Mouse (Mus musculus): Measurements from ENCODE around the gene Prpf19. TPM values are rescaled to one million over a fixed set of nuclear protein-coding genes. Genes with fewer than 3 reads are reported as not detected.

Prpf19 gene
- total and polyA plus RNA-seq, 2 experiments from 2014 or later, result 36.8 to 362 TPM

- no peaks in the 10 kb centered on the region for H3K27me3 ChIP-seq (ENCODE audit: control insufficient read depth, insufficient read depth, low read length)
- no peaks in the 10 kb centered on the region for H3K36me3 ChIP-seq (replicated peaks; ENCODE audit: control insufficient read depth, insufficient read depth, low read length)
- ATAC-seq (ENCODE audit: insufficient read depth, low read depth), result no peak
- H3K9me3 ChIP-seq (replicated peaks; ENCODE audit: control insufficient read depth, low read length), result no peaks in the 10 kb centered on the region
- DNase-seq (ENCODE audit: low spot score), result no peak
- WGBS, result 49% methylated on average over 6 of the region's 6 CpGs
- H3K9ac ChIP-seq (replicated peaks; ENCODE audit: low read depth, low read length), result no peak overlapping the region
- H3K4me1 ChIP-seq (ENCODE audit: control insufficient read depth, insufficient read depth), result no peaks in the 10 kb centered on the region
- H3K27ac ChIP-seq (ENCODE audit: low read depth), result peak overlapping the region; percentile 5; the same call in 1 of the 2 replicates
- H3K4me3 ChIP-seq (ENCODE audit: low read depth, low read length), result no peak overlapping the region
- TF ChIP-seq CTCF (IDR thresholded peaks at IDR 0.05; ENCODE audit: low read depth) (no peak), EP300 (IDR thresholded peaks at IDR 0.05; ENCODE audit: low read depth) (no peak)
- H3K4me2 ChIP-seq (ENCODE audit: low read depth, low read length), result no peak overlapping the region
These were observed 31.1 kb downstream of the Prpf19 start for GRCm38 (mm10) chr19:10926123-10926621.

GRCm38 (mm10) chr19:10926666-10927065, 31.6 kb downstream of the Prpf19 start:
- Histone ChIP-seq H3K27me3 (ENCODE audit: control insufficient read depth, insufficient read depth, low read length) (no peaks in the 10 kb centered on the region), H3K4me2 (ENCODE audit: low read depth, low read length) (no peak overlapping the region), H3K9me3 (replicated peaks; ENCODE audit: control insufficient read depth, low read length) (no peaks in the 10 kb centered on the region), H3K27ac (ENCODE audit: low read depth) (peak overlapping the region; percentile 6; the same call in 1 of the 2 replicates), H3K4me3 (ENCODE audit: low read depth, low read length) (no peak overlapping the region), H3K9ac (replicated peaks; ENCODE audit: low read depth, low read length) (no peak overlapping the region), H3K36me3 (replicated peaks; ENCODE audit: control insufficient read depth, insufficient read depth, low read length) (no peaks in the 10 kb centered on the region), H3K4me1 (ENCODE audit: control insufficient read depth, insufficient read depth) (no peaks in the 10 kb centered on the region)
- WGBS, result 35% methylated on average over 4 of the region's 4 CpGs
- DNase-seq (ENCODE audit: low spot score) (no peak), ATAC-seq (ENCODE audit: insufficient read depth, low read depth) (peak; percentile 51; the same call in 1 of the 2 replicates)
- no peak for TF ChIP-seq CTCF (IDR thresholded peaks at IDR 0.05; ENCODE audit: low read depth)
- TF ChIP-seq EP300 (IDR thresholded peaks at IDR 0.05; ENCODE audit: low read depth), result no peak

GRCm38 (mm10) chr19:10930641-10931040, 35.6 kb downstream of the Prpf19 start:
- H3K4me1 ChIP-seq (ENCODE audit: control insufficient read depth, insufficient read depth), result no peaks in the 10 kb centered on the region
- no peak overlapping the region for H3K4me2 ChIP-seq (ENCODE audit: low read depth, low read length)
- H3K4me3 ChIP-seq (ENCODE audit: low read depth, low read length), result no peak overlapping the region
- ATAC-seq (ENCODE audit: insufficient read depth, low read depth) (no peak), DNase-seq (ENCODE audit: low spot score) (no peak)
- no peak for TF ChIP-seq EP300 (IDR thresholded peaks at IDR 0.05; ENCODE audit: low read depth)
- TF ChIP-seq CTCF (IDR thresholded peaks at IDR 0.05; ENCODE audit: low read depth), result no peak
- H3K36me3 ChIP-seq (replicated peaks; ENCODE audit: control insufficient read depth, insufficient read depth, low read length), result no peaks in the 10 kb centered on the region
- no peak overlapping the region for H3K27ac ChIP-seq (ENCODE audit: low read depth)
- H3K27me3 ChIP-seq (ENCODE audit: control insufficient read depth, insufficient read depth, low read length), result no peaks in the 10 kb centered on the region
- no peak overlapping the region for H3K9ac ChIP-seq (replicated peaks; ENCODE audit: low read depth, low read length)
- 67% methylated on average over 2 of the region's 2 CpGs for WGBS
- H3K9me3 ChIP-seq (replicated peaks; ENCODE audit: control insufficient read depth, low read length), result no peaks in the 10 kb centered on the region

GRCm38 (mm10) chr19:10935029-10935428, 40.0 kb downstream of the Prpf19 start:
- peak; percentile 41; the same call in 1 of the 2 replicates for ATAC-seq (ENCODE audit: insufficient read depth, low read depth)
- Histone ChIP-seq H3K9me3 (replicated peaks; ENCODE audit: control insufficient read depth, low read length) (no peaks in the 10 kb centered on the region), H3K27me3 (ENCODE audit: control insufficient read depth, insufficient read depth, low read length) (no peaks in the 10 kb centered on the region)

GRCm38 (mm10) chr19:10936077-10936476, 41.0 kb downstream of the Prpf19 start:
- Histone ChIP-seq H3K9me3 (replicated peaks; ENCODE audit: control insufficient read depth, low read length) (no peaks in the 10 kb centered on the region), H3K9ac (replicated peaks; ENCODE audit: low read depth, low read length) (no peak overlapping the region), H3K27ac (ENCODE audit: low read depth) (no peak overlapping the region), H3K4me2 (ENCODE audit: low read depth, low read length) (no peak overlapping the region), H3K4me1 (ENCODE audit: control insufficient read depth, insufficient read depth) (peaks cover 10% of the 10 kb centered on the region), H3K36me3 (replicated peaks; ENCODE audit: control insufficient read depth, insufficient read depth, low read length) (no peaks in the 10 kb centered on the region), H3K4me3 (ENCODE audit: low read depth, low read length) (no peak overlapping the region), H3K27me3 (ENCODE audit: control insufficient read depth, insufficient read depth, low read length) (no peaks in the 10 kb centered on the region)
- ATAC-seq (ENCODE audit: insufficient read depth, low read depth), result no peak
- WGBS, result 85% methylated on average over 5 of the region's 5 CpGs
- TF ChIP-seq CTCF (IDR thresholded peaks at IDR 0.05; ENCODE audit: low read depth) (no peak), EP300 (IDR thresholded peaks at IDR 0.05; ENCODE audit: low read depth) (no peak)
- no peak for DNase-seq (ENCODE audit: low spot score)

More at GRCm38 (mm10) chr19:10935029-10935428, 40.0 kb downstream of the Prpf19 start:
- no peak for DNase-seq (ENCODE audit: low spot score)
- no peak overlapping the region for H3K4me3 ChIP-seq (ENCODE audit: low read depth, low read length)
- no peak overlapping the region for H3K9ac ChIP-seq (replicated peaks; ENCODE audit: low read depth, low read length)
- no peaks in the 10 kb centered on the region for H3K4me1 ChIP-seq (ENCODE audit: control insufficient read depth, insufficient read depth)
- 23% methylated on average over 5 of the region's 5 CpGs for WGBS
- no peak for TF ChIP-seq EP300 (IDR thresholded peaks at IDR 0.05; ENCODE audit: low read depth)
- no peak for TF ChIP-seq CTCF (IDR thresholded peaks at IDR 0.05; ENCODE audit: low read depth)
- H3K4me2 ChIP-seq (ENCODE audit: low read depth, low read length), result no peak overlapping the region
- H3K27ac ChIP-seq (ENCODE audit: low read depth), result no peak overlapping the region; the same call in 1 of the 2 replicates
- no peaks in the 10 kb centered on the region for H3K36me3 ChIP-seq (replicated peaks; ENCODE audit: control insufficient read depth, insufficient read depth, low read length)

- no peak for ATAC-seq (ENCODE audit: insufficient read depth, low read depth)
- Histone ChIP-seq H3K4me3 (ENCODE audit: low read depth, low read length) (no peak within 1 kb of the TSS), H3K36me3 (replicated peaks; ENCODE audit: control insufficient read depth, insufficient read depth, low read length) (peaks cover 4% of the 10 kb centered on the region), H3K4me1 (ENCODE audit: control insufficient read depth, insufficient read depth) (peaks cover 11% of the 10 kb centered on the region), H3K9me3 (replicated peaks; ENCODE audit: control insufficient read depth, low read length) (no peaks in the 10 kb centered on the region), H3K4me2 (ENCODE audit: low read depth, low read length) (no peak within 1 kb of the TSS), H3K27me3 (ENCODE audit: control insufficient read depth, insufficient read depth, low read length) (no peaks in the 10 kb centered on the region), H3K9ac (replicated peaks; ENCODE audit: low read depth, low read length) (no peak within 1 kb of the TSS), H3K27ac (ENCODE audit: low read depth) (no peak within 1 kb of the TSS)
- 10% methylated on average over 5 of the region's 5 CpGs for WGBS
- TF ChIP-seq EP300 (IDR thresholded peaks at IDR 0.05; ENCODE audit: low read depth) (no peak), CTCF (IDR thresholded peaks at IDR 0.05; ENCODE audit: low read depth) (no peak)
- no peak for DNase-seq (ENCODE audit: low spot score)
These were observed 42.1 kb downstream of the Prpf19 start, which contains the start of gene Ptgdr2 for GRCm38 (mm10) chr19:10937110-10937563. Gene Ptgdr2 (plus strand): TSS chr19:10937160.
